Mouse (Mus musculus) liver, adult 2 months (tissue): ENCODE measurements around the gene Upk3b.

Source experiments
- CTCF ChIP-seq: fragments of 200-500 bp; IDR thresholded peaks from 2 replicates; pipeline ENCODE4 v1.5.1; 2011; ENCODE audit warnings: low read depth, low read length, control low read depth
- POLR2A ChIP-seq: fragments of 200-500 bp; IDR thresholded peaks from 2 replicates; pipeline ENCODE4 v1.6.1; 2011; ENCODE audit warnings: low read length, control low read depth; ENCODE audit not compliant: insufficient read depth; ENCODE audit errors: extremely low read depth

GRCm38 (mm10) chr5:136041260-136041659, 3.0 kb downstream of the Upk3b start:
- TF ChIP-seq POLR2A (no peak), CTCF (no peak)
